Mouse (Mus musculus): ENCODE results near the gene Rhbdl1.
"Not testable (repeated sequence)": the region's sequence is repeated elsewhere in the genome, so short reads cannot be mapped to it uniquely, and the experiment has no call there.

The Rhbdl1 gene

DNA sequence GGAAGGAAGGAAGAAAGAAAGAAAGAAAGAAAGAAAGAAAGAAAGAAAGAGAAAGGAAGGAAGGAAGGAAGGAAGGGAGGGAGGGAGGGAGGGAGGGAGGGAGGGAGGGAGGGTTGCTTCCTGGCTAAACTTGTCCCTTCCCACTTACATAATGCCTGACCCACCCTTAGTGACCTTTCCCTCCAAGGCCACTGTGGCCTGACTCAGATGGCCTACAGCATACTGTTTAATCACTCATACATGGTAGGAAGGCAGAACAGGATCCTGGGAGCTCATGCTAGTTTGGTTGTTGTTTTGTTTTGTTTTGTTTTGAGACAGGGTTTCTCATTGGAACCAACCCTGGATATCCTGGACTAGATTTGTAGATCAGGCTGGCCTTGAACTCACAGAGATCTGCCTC is 34.5 kb upstream of the Rhbdl1 start:
- DNase-seq: not testable (repeated sequence)

- no peak for DNase-seq
Measured at GRCm38 (mm10) chr17:25869954-25870353, 32.9 kb upstream of the Rhbdl1 start.

GRCm38 (mm10) chr17:25869498-25869897 is 32.4 kb upstream of the Rhbdl1 start:
- no peak for DNase-seq

DNA sequence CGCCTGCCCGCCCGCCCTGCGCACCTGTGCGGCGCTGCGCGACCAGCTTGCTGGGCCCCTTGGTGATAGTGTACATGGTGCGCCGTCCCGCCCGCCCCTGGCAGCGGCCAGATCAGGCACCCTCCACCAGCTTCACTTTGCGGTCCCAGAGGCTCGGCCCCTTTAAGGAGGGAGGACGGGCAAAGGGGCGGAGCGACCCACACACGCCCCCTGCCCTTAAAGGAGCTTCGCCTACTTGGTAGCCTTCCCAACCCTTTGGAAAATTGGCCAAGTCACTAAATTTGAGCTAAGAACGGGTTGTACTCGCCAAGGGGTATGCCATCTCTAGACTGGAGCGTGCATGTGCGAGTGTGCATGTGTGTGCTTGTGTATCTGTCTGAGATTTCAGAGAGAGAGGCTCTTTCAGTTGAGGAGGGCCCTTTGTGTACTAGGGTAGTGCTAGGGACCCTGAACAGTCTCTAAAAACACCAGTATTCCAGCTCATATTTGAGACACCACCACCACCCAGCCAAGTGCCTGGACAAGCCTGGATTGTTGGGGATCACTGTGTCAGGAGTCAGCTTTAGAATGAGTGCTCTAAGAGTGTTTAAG is 31.6 kb upstream of the Rhbdl1 start, which contains the start of gene Mcrip2:
Mcrip2 (minus strand) TSS at position 164 of the 591 bp plus-strand sequence.
- peak; percentile 84 for DNase-seq

DNA sequence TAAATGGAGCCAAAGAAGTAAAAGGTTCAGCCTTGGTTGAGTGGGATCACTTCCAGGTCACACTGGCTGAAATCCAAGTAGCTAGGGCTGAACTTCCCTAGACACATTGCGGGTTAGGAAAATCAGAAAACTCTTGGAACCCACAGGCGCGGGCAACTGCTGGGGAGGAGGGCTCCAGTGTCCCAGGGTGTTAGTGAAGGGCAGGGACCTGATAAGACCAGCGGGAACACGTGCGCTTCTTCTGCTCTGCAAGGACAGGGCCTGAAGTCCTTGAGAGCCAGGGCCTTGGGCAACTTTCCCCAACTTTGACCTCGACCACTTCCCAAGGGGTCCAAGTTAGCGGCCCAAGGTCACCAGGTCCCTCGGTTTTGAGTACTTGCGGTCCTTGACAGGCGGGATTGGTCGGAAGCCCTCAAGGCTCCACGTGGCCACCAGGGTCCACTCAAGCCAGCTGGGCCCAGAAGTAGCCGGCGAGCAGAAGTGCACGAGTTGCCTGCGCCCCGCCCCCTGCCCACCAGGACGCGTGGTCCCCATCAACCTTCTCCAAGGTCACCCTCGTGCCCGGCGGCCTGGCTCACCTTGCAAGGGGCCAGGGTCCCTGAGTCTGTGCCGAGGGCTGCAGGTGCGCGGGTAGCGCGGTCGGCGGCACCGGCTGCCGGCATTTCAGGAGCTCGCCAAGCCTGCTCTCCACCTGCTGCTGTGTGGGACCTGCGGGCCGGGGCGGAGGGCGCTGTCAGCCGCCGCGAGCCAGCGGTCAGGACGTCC is 30.9 kb upstream of the Rhbdl1 start:
- DNase-seq: peak; percentile 74

DNA sequence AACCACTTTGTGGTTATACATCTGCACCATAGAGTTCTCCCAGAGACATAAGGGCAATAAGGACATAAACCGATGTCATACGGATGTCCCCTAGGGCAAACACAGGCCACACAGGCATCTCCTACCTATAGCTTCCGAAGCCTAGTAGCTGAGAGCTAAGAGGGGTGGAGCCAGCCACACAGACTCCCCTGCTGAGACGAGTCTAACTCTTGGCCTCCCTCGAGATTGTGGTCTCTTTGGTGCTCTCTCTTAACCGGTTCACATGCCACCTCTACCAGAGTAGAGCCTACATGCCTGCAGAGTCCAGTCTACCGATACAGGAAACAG is 30.4 kb upstream of the Rhbdl1 start:
- DNase-seq: peak; percentile 62

GRCm38 (mm10) chr17:25866172-25866571 is 29.1 kb upstream of the Rhbdl1 start:
- DNase-seq: no peak

DNA sequence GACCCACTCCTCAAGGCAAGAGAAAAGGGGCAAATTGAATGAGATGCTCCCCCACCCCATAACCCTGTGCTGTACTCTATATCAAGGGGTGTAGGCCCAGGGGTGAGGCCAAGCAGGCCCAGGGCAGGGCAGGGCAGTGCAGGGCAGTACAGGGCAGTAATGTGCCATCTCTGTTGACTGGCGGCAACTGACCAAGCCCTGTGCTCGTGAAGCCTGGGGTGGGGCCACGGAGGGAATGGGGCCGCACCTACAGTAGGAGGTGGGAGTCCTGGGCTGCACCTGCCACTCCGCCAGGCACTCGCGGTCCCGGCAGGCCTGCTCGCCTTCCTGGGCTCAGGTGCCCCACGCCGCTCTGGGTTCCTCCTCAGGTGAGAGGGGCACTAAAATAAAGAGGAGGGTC is 28.2 kb upstream of the Rhbdl1 start:
- no peak for DNase-seq

- DNase-seq: no peak
Measured at GRCm38 (mm10) chr17:25864311-25864710, 27.2 kb upstream of the Rhbdl1 start.

DNA sequence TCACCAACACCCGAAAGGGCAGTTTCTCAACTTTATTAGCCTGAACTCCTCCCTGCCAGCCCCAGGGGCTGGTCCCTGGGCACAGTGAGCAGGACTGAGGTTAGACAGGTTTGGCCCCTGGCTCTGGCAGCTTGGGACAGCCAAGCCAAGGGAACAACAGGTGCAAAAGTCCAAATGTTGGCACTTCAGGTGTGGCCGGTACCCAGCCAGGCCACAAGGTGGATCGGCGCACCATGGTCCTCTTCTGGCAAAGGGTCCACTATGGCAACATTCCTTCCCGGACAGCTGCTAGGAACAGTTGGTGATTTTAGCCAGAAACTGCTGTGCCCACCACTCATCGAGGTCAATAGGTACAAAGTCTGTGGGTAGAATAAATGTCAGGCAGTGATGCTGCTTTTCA is 26.6 kb upstream of the Rhbdl1 start:
- DNase-seq: no peak

GRCm38 (mm10) chr17:25861704-25862612 is 24.9 kb upstream of the Rhbdl1 start:
- no peak for DNase-seq

GRCm38 (mm10) chr17:25860832-25861703 is 24.0 kb upstream of the Rhbdl1 start, which contains the start of gene Wdr90:
Gene Wdr90, minus strand, starts transcription at chr17:25861501.
- DNase-seq: peak; percentile 91

DNA sequence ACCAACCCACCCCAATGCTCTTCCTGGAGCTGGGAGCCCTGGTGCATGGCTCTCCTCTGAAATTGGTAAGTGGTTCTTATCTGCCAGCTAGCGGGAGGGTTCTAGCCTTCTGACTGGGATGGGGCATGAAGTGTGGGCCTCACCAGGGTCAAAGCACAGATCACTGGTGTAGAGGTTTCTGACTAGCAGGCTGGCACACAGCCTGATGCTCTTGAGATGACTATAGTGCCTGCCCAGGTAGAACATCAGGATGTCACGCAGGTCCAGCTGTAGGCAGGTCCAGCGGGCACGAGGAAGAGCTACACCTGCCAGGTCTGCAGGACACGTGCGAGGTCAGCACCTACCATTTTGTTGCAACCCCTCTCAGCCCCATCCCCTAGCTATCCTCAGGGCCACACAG is 23.1 kb upstream of the Rhbdl1 start:
- peak; percentile 61 for DNase-seq

DNA sequence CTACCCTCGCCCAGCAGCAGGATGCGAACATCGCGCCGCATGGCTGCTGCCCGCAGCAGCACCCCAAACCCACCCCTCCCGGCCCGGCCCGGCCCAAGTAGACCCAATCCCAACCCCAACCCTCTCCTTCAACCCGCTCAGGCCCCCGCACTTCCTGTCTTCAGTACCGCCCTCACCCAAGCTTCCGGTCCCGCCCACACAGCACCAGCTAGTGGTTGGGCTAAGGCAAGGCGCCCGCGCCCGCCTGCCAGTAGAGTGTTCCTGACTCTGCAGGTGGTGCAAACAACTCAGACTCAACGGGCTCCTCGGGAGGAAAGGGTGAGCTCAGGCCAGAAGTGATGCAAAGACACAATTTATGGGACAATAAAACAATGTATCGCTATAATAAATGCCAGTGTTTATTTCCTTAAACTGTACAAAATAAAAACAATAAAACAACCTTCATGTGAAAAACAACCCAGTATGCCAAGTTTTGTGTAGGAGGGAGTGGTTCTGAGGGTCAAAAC is 7.4 kb upstream of the Rhbdl1 start, which contains the start of gene Rhot2:
Rhot2 (minus strand) TSS at position 456 of the 506 bp plus-strand sequence.
- DNase-seq: peak; percentile 95

DNA sequence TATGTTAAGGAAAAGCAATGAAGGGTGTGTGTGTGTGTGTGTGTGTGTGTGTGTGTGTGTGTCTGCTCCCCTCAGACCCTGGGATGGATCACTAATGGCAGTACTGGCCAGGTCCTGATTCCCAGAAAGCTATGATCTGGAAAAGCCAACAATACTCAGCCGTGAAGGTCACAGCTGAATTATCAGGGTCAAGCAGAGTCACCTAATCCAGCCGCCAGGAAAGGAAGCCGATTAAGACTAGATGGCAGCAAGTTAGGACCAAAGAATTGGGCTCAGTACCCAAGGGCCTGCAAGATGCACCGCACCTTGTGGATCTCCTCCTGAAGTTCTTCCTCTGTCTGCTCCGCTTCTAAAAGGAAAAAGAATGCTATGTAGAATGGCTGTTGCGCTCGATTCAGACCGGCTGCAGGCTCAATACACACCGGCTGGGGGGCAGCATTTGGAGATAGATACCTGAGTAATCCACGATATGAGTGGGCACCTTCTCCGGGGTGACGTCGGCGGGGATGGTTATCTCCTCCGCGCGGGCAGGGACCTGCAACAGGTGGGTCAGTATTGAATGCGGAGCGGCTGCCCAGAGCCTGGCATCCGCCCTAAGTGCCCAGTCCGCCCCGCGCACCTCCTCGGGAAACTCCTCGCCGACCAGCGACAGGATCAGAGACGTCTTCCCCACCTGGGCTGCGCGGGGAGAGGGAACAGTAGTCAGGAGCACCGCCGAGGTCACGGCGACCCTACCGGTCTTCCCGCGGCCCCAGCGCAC is 6.7 kb upstream of the Rhbdl1 start:
- DNase-seq: peak; percentile 63

GRCm38 (mm10) chr17:25843122-25843521 is 6.0 kb upstream of the Rhbdl1 start:
- peak; percentile 53 for DNase-seq

- DNase-seq: peak; percentile 41
Measured at GRCm38 (mm10) chr17:25842509-25842908, 5.4 kb upstream of the Rhbdl1 start.

DNA sequence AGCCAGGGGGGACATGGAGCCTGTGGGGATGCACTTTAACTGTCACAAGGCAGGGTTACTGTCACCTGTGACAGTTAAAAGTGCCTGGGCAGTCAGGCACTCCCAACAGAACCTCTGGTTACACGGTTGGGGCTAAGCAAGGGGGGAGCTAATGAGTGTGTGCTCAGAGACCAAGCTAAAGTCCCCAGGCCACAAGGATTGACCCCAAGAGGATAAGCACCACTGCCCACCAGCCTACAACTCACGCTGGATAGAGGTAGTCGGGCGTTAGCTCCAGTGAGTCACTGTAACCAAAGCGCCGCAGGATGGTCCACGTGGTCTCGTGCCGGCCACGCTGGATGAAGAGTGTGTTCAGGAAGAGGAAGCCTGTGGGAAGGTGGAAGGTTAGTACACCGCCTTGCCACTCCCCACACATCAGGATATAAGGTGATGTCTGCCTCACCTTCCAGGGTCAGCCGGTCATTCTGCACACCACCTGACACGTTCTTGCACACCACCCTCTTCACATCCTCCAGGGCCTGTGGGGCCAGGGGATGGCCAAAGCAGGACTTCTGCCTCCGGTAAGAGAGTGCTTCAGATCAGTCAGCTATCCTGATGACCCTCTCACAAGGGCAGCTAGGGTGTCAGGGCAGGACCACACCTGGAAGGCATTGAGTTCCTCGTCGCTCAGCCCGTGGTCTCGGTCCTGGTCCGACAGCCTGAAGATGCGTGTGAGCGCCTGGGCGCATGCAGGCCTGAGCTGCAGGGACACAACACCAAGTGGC is 4.2 kb upstream of the Rhbdl1 start, which contains the start of gene Gm20683:
Gm20683 (minus strand) TSS at position 647 of the 764 bp plus-strand sequence.
- DNase-seq: peak; percentile 32

GRCm38 (mm10) chr17:25840519-25840918 is 3.4 kb upstream of the Rhbdl1 start:
- DNase-seq: no peak

DNA sequence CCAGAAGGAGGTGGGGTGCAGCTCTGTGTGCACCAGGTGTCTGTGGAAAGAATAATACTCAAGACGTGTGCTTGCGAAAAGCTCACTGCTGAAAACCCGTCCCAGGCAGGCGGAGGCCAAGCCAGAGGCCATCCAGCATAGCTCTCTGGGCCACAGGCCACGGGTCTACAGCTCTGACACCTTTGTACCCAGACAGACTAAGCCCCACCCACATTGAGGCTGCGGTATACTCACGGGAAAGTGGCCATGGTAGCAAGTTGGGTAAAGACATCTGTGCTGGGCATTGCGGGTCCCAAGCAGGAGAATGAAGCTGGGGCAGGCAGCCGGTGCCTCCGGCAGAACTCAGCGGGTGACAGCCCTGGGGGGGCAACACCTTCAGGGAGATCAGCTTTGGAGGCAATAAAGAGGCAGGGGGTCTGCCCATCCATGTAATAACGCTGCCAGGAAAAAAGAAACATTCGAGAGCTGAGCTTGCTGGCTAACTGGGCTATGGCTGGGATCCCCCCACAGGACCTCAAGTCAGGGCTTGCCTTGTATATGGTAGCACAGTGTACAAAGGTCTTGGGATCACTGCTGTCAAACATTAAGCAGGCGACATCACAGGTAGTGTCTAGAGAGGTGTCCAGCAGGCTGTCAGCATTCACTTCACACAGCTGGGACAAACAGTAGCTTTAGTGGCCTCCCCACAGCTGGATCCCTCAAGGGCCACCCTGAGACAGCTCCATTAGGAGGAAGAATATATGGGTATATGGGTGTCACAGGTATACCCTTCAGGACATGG is 2.5 kb upstream of the Rhbdl1 start:
- DNase-seq: peak; percentile 55
